Mouse (Mus musculus) bone marrow, adult 2 months (tissue): ENCODE data around the gene Atp6v1g1.

Experiments
- CTCF ChIP-seq: fragments of 200-500 bp; IDR thresholded peaks from 2 replicates; pipeline ENCODE4 v1.5.1; 2011; ENCODE audit warnings: low read length, control low read depth; ENCODE audit not compliant: control insufficient read depth, insufficient read depth
- POLR2A ChIP-seq: fragments of 200-500 bp; IDR thresholded peaks from 2 replicates; pipeline ENCODE4 v1.6.1; 2011; ENCODE audit warnings: low read depth, mild to moderate bottlenecking, control low read depth, low read length, borderline replicate concordance; ENCODE audit not compliant: control insufficient read depth

DNA sequence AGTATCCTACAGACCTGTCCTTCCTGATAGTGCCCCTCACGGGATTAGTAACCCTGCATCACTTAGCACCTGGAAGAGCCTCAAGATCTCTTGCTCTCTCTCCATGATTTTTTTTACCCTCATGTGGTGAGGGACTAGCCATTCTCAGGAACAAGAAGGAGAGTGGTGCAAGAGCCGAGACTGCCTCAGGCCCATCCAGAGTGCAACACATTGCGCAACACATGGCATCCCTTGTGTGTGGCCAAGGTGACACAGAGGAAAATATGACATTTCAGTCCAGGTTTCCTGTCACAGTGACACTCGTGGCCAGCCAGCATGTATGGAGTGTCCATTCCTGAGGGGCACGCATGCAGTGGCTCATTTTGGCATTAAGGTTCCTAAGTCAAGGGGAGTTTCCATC is 28.0 kb downstream of the Atp6v1g1 start:
- TF ChIP-seq POLR2A = no peak
- TF ChIP-seq CTCF = no peak
